Comparison of ENCODE assay signal across 9 mouse cellular contexts in the genomic region with DNA sequence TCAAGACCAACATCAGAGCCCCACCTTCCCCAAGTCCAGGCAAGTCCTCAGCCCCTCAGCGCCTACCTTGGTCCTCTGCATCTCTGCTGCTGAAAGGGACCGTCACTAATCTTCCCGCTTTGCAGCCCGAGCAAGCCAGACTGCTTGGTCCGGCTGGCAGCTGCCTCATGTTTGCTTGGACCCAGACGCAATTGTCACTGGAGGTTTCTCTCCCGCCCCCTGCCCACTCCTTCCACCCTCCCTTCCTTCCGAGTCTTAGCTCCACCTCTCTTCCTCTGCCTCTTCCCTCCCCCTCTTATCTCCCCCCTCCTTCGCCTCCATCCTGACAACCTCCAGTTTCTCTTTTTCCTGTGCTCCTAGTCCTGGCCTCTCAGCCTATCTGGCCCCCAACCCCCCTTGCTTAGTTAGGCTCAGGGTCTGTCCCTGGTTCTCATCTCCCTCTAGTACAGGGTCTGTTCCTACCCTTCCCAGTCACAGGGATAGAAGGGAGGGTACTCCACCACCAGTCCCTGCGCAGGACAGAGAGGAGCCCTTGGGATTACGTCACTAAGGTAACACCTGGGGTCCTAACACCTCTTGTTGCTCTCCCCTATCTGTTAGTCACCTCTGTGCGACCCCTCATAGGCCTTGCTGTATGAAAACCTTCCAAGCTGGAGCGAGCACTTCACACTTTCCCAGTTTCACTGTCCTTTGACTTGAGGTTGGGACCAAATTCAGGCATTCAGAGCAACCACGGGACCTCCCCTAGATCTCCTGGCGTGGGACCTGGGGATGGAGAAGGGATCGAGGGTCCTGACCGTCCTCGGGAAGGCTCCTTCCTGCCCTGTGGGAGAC. TPM values are rescaled to one million over a fixed set of nuclear protein-coding genes. Genes with fewer than 3 reads are reported as not detected.
A peak's percentile ranks its signal among the peaks of the same experiment; 100 is the strongest.
DNase-seq lines count a peak whose midpoint lies in the region; ATAC-seq and TF ChIP-seq lines count a peak whose summit lies in the region.
"Had no signal": no experiment of that assay in that cellular context is flagged by ENCODE, and none has a peak within 500 bp of the region (broad histone marks: within the 10 kb centered on the region; RNA-seq: fewer than 3 reads in every experiment).

No protein-coding gene starts in this region.

- peak overlapping the region; percentile 7 for H3K4me3 ChIP-seq in kidney, postnatal 0 days (replicated peaks; ENCODE audit: low read depth, low read length)
- H3K4me3 ChIP-seq in hindbrain, embryonic 12.5 days, result peak overlapping the region; percentile 34
- H3K4me3 ChIP-seq in neural tube, embryonic 11.5 days (ENCODE audit: low read depth, low read length), result peak overlapping the region; percentile 14

- H3K9ac ChIP-seq in kidney, postnatal 0 days (ENCODE audit: low read depth, low read length), result no peak overlapping the region
- H3K9ac ChIP-seq in hindbrain, embryonic 12.5 days, result peak overlapping the region; percentile 56
- H3K9ac ChIP-seq in neural tube, embryonic 11.5 days (ENCODE audit: low read length), result peak overlapping the region; percentile 45; the same call in 1 of the 2 replicates

- peaks cover 14% of the 10 kb centered on the region for H3K4me1 ChIP-seq in kidney, postnatal 0 days (replicated peaks; ENCODE audit: insufficient read depth, low read length)
- H3K4me1 ChIP-seq in hindbrain, embryonic 12.5 days, result peaks cover 29% of the 10 kb centered on the region
- H3K4me1 ChIP-seq in neural tube, embryonic 11.5 days (ENCODE audit: control insufficient read depth, insufficient read depth, low read length), result peaks cover 9% of the 10 kb centered on the region

- H3K36me3 ChIP-seq in kidney, postnatal 0 days (ENCODE audit: insufficient read depth, low read length), result no peaks in the 10 kb centered on the region
- H3K36me3 ChIP-seq in hindbrain, embryonic 12.5 days, result no peaks in the 10 kb centered on the region
- H3K36me3 ChIP-seq in neural tube, embryonic 11.5 days (ENCODE audit: control insufficient read depth, insufficient read depth, low read length), result no peaks in the 10 kb centered on the region

- TF ChIP-seq CTCF in kidney, postnatal 0 days (IDR thresholded peaks at IDR 0.05; ENCODE audit: low read depth), result no peak

- ATAC-seq in kidney, postnatal 0 days (replicated peaks; ENCODE audit: low FRiP score, low read depth), result peak; percentile 44; the same call in 1 of the 2 replicates
- ATAC-seq in hindbrain, embryonic 12.5 days (ENCODE audit: low FRiP score), result peak; percentile 79
- ATAC-seq in neural tube, embryonic 11.5 days (ENCODE audit: insufficient read depth, low FRiP score, low TSS enrichment), result peak; percentile 71
- ATAC-seq in erythroid progenitor cell, adult 5-6 weeks (replicated peaks; ENCODE audit: low FRiP score, poor library complexity, severe bottlenecking), result no peak
- no peak for ATAC-seq in activated CD4-positive, CD25-positive, alpha-beta regulatory T cell, adult 4 months
- ATAC-seq: Patski had no signal

- intact Hi-C loops in left cerebral cortex, postnatal 4 days (cut with DNase I), result no loop called here

- H3K27ac ChIP-seq in kidney, postnatal 0 days, result no peak overlapping the region
- H3K27ac ChIP-seq in hindbrain, embryonic 12.5 days, result peak overlapping the region; percentile 71
- H3K27ac ChIP-seq in neural tube, embryonic 11.5 days (ENCODE audit: low read depth, low read length), result no peak overlapping the region

- peak; percentile 65 for DNase-seq in kidney, postnatal 0 days (ENCODE audit: low spot score)
- DNase-seq in kidney, adult 11 months, result no peak
- peak; percentile 70 for DNase-seq in embryo, embryonic 11 days
- DNase-seq in left cerebral cortex, postnatal 4 days, result peak; percentile 87
- peak; percentile 63 for DNase-seq in neural tube, embryonic 11.5 days (ENCODE audit: low spot score)

- no peaks in the 10 kb centered on the region for H3K9me3 ChIP-seq in kidney, postnatal 0 days (replicated peaks; ENCODE audit: low read length)
- no peaks in the 10 kb centered on the region for H3K9me3 ChIP-seq in hindbrain, embryonic 12.5 days (replicated peaks)
- H3K9me3 ChIP-seq in neural tube, embryonic 11.5 days (ENCODE audit: control insufficient read depth, low read length), result no peaks in the 10 kb centered on the region

- WGBS in kidney, postnatal 0 days, result 2% methylated on average over 18 of the region's 18 CpGs
- WGBS in hindbrain, embryonic 12.5 days, result under 1% methylated on average over 18 of the region's 18 CpGs
- under 1% methylated on average over 18 of the region's 18 CpGs for WGBS in neural tube, embryonic 11.5 days

- H3K27me3 ChIP-seq in kidney, postnatal 0 days (ENCODE audit: insufficient read depth, low read length), result no peaks in the 10 kb centered on the region
- 0 out of 2 replicates have a peak, but pooled peaks cover 4% of the 10 kb centered on the region for H3K27me3 ChIP-seq in hindbrain, embryonic 12.5 days
- H3K27me3 ChIP-seq in neural tube, embryonic 11.5 days (ENCODE audit: control insufficient read depth, insufficient read depth, low read length), result no peaks in the 10 kb centered on the region

- peak overlapping the region; percentile 48 for H3K4me2 ChIP-seq in kidney, postnatal 0 days (ENCODE audit: low read length)
- peak overlapping the region; percentile 59 for H3K4me2 ChIP-seq in hindbrain, embryonic 12.5 days (replicated peaks)
- peak overlapping the region; percentile 57 for H3K4me2 ChIP-seq in neural tube, embryonic 11.5 days (ENCODE audit: low read depth)

RNA-seq across cellular contexts. Expression of a gene that starts 0.5 kb away (rescaled TPM):
- 1.6 and 2.5 TPM in 2 replicates for polyA plus RNA-seq in kidney, postnatal 0 days (2015; fragmentation: Nextera tagmentation; extraction: Ambion mirVana)
- 1.4 and 3.5 TPM in 2 replicates for polyA plus RNA-seq in hindbrain, embryonic 12.5 days (2016; fragmentation: Nextera tagmentation; extraction: Ambion mirVana)
- total RNA-seq in left cerebral cortex, postnatal 4 days (2021), result 10 to 100 TPM; 32.3 to 36.6 TPM
- polyA plus RNA-seq in neural tube, embryonic 11.5 days (2014; fragmentation: Nextera tagmentation; extraction: Ambion mirVana), result 3.1 and 3.4 TPM in 2 replicates
- total RNA-seq in erythroid progenitor cell, adult 5-6 weeks (2015; ENCODE audit: low replicate concordance), result 1.4 and 4.2 TPM in 2 replicates
- total RNA-seq in erythroid progenitor cell, adult 5-6 weeks (2017; ENCODE audit: low replicate concordance), result 0.51 and 1.6 TPM in 2 replicates
- under 1 TPM in 1 of 2 experiments, not detected in 1; 0.43 TPM for polyA plus RNA-seq in activated CD4-positive, CD25-positive, alpha-beta regulatory T cell, adult 4 months (2017; shearing (Covaris generic))

RNA-seq across cellular contexts. Expression of a gene that starts 19.9 kb away (rescaled TPM):
- 2.2 and 2.4 TPM in 2 replicates for polyA plus RNA-seq in kidney, postnatal 0 days (2015; fragmentation: Nextera tagmentation; extraction: Ambion mirVana)
- polyA plus RNA-seq in hindbrain, embryonic 12.5 days (2016; fragmentation: Nextera tagmentation; extraction: Ambion mirVana), result 0.42 and 0.77 TPM in 2 replicates
- total RNA-seq in left cerebral cortex, postnatal 4 days (2021), result not detected
- 0.62 and 0.89 TPM in 2 replicates for polyA plus RNA-seq in neural tube, embryonic 11.5 days (2014; fragmentation: Nextera tagmentation; extraction: Ambion mirVana)
- not detected in 2 replicates for total RNA-seq in erythroid progenitor cell, adult 5-6 weeks (2015; ENCODE audit: low replicate concordance)
- not detected in 2 replicates for total RNA-seq in erythroid progenitor cell, adult 5-6 weeks (2017; ENCODE audit: low replicate concordance)
- polyA plus RNA-seq in activated CD4-positive, CD25-positive, alpha-beta regulatory T cell, adult 4 months (2017; shearing (Covaris generic)), result not detected
- polyA plus RNA-seq: Patski had no signal

Comparison
In these comparisons a context has a peak if more than half of its experiments do, and no peak if none do; other contexts are left out.
1. ATAC-seq: peak in kidney, postnatal 0 days (single experiment), hindbrain, embryonic 12.5 days (single experiment) and neural tube, embryonic 11.5 days (single experiment); none in erythroid progenitor cell, adult 5-6 weeks (single experiment) and activated CD4-positive, CD25-positive, alpha-beta regulatory T cell, adult 4 months (single experiment).
2. Peak in every context shown above with its lines, with median percentiles within 50 percentile points of each other: H3K4me2 ChIP-seq and H3K4me3 ChIP-seq.